Mouse (Mus musculus) heart, embryonic 15.5 days (tissue): ENCODE results near the gene Tenm4. TPM values are rescaled to one million over a fixed set of nuclear protein-coding genes. Genes with fewer than 3 reads are reported as not detected.
A peak's percentile ranks its signal among the peaks of the same experiment; 100 is the strongest.
"Not testable (repeated sequence)": the region's sequence is repeated elsewhere in the genome, so short reads cannot be mapped to it uniquely, and the experiment has no call there.

Experiments
- ATAC-seq: fragments of 200-750 bp; cut with Nextera tagmentation; replicated peaks from 2 replicates; pipeline ENCODE4 v1.8.0; 2017; ENCODE audit warnings: low read depth, moderate TSS enrichment; ENCODE audit not compliant: insufficient number of reproducible peaks, insufficient read depth, low FRiP score
- H3K27ac ChIP-seq: fragments of 300-500 bp; sonication (generic); 2 replicates; pipeline ENCODE4 v1.5.1; 2015; ENCODE audit warnings: mild to moderate bottlenecking, inconsistent platforms
- H3K27me3 ChIP-seq: fragments of 300-500 bp; sonication (generic); 2 replicates; pipeline ENCODE4 v1.6.1; 2015; ENCODE audit warnings: inconsistent platforms
- H3K36me3 ChIP-seq: fragments of 300-500 bp; sonication (generic); 2 replicates; pipeline ENCODE4 v1.6.1; 2015; ENCODE audit warnings: mild to moderate bottlenecking, inconsistent platforms
- H3K4me1 ChIP-seq: fragments of 300-500 bp; sonication (generic); replicated peaks from 2 replicates; pipeline ENCODE4 v1.6.1; 2015; ENCODE audit warnings: inconsistent platforms
- H3K4me2 ChIP-seq: fragments of 300-500 bp; sonication (generic); 2 replicates; pipeline ENCODE4 v1.6.1; 2015; ENCODE audit warnings: inconsistent platforms, mild to moderate bottlenecking, moderate library complexity
- H3K4me3 ChIP-seq: fragments of 300-500 bp; sonication (generic); 2 replicates; pipeline ENCODE4 v1.5.1; 2015; ENCODE audit warnings: mild to moderate bottlenecking, inconsistent platforms
- H3K9ac ChIP-seq: fragments of 300-500 bp; sonication (generic); 2 replicates; pipeline ENCODE4 v1.6.1; 2015; ENCODE audit warnings: mild to moderate bottlenecking, inconsistent platforms
- H3K9me3 ChIP-seq: fragments of 300-500 bp; sonication (generic); replicated peaks from 2 replicates; pipeline ENCODE4 v1.6.1; 2016; ENCODE audit warnings: inconsistent platforms
- WGBS: fragments of 180-500 bp; shearing (Covaris S2); methylation state at CpG from one replicate; pipeline ENCODE4 v1.1.7; 2015; ENCODE audit warnings: mixed read lengths; 5-methylcytosine and 5-hydroxymethylcytosine counted together
- microRNA counts: library from miRNA; unstranded; fragments of <30 nt; microRNA quantifications from one replicate; lab custom pipeline; 2016
- microRNA-seq: library from miRNA; unstranded; fragments of <30 nt; microRNA quantifications from one replicate; pipeline ENCODE4, GENCODE M21; 2016
- polyA plus RNA-seq: library from polyadenylated mRNA; unstranded; fragments of >200 nt; fragmentation: Nextera tagmentation; extraction: Ambion mirVana; gene quantifications from 2 replicates; pipeline ENCODE4 v1.2.1, GENCODE M21; 2015

Tenm4 gene
- polyA plus RNA-seq, 1 experiment from 2014 or later = 7.9 TPM

DNA sequence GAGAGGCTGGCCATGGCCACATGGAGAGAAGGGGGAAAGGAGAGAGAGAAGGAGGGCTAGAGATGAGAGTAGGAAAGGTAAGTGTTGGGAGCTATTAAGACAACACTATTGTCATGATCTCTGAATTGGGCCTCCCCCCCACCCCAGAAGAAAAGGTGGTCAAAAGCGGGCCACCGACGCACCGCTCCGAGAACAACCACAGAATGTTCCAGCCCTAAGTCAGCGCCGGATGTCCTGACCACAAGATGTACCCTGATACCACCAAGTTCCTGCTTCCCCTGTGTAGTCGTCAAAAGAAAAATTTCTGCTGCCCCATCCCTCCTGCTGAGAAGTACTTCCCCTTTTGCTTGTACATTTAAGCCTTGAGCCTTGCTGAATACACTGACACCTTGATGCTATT is 775.5 kb downstream of the Tenm4 start:
- not testable (repeated sequence) for H3K27me3 ChIP-seq, H3K36me3 ChIP-seq, H3K9me3 ChIP-seq, H3K4me2 ChIP-seq, H3K4me3 ChIP-seq, H3K4me1 ChIP-seq, H3K27ac ChIP-seq, H3K9ac ChIP-seq, ATAC-seq
- 91% methylated on average over 8 of the region's 8 CpGs for WGBS

DNA sequence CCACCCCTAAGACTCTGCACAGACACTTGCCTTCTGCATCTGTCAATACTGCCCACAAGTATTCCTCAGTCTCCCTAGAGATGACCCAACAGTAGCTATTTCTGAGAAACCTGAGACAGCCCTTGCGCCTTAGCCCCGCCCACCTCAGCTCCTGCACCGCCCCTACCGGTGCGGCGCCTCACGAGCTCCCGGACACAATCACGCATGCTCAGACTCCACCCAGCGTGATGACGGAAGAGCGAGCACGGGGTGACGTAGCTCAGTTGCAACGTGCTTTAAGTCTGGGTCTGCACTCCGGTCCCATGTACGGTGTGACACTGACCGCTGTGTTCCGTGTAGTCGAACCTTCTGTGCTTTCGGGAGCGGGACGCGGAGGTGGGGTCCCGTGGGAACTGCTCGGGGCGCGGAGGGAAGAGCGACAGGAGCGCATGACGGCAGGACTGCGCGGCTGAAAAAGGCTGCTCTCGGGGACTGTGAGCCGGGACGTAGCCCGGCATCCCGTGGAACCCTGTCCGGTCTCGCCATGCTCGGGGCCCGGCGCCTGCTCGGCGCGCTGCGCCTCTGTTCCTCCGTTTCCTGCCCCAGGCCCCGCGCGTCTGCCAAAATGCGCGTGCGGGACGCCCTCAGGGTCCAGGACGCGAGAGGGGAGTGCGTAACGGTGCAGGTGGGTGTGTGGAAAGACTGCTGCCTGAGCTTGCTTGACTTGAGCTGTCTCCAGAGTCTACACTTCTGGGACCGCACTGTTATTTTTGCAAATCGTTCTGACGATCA is 780.4 kb downstream of the Tenm4 start, which contains the start of gene Nars2:
Nars2 (plus strand) TSS at position 225 of the 771 bp plus-strand sequence.
- Histone ChIP-seq H3K4me2 (peak within 1 kb of the TSS; percentile 86), H3K9me3 (no peaks in the 10 kb centered on the region), H3K36me3 (no peaks in the 10 kb centered on the region), H3K4me1 (peaks cover 10% of the 10 kb centered on the region), H3K27me3 (no peaks in the 10 kb centered on the region), H3K9ac (peak within 1 kb of the TSS; percentile 84), H3K4me3 (peak within 1 kb of the TSS; percentile 89), H3K27ac (peak within 1 kb of the TSS; percentile 92)
- under 1% methylated on average over 62 of the region's 62 CpGs for WGBS
- ATAC-seq = peak; percentile 100

DNA sequence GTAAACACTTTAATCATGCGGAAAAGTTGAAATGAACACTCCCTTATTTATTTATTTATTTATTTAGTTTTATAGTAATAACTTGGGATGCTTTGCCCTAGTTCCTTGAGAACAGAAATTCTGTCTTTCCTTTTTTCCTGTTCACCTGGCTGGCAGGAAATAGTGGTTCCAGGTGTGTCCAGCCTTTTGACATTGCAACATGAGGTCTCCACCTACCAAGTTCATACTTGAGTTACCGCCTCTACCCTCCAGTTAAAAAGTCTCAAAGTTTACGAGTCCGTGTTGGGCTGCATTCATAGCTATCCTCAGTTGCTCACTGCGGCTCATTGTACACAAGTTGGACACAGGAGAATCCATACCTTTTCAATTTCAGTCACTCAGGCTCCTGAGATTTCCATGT is 781.0 kb downstream of the Tenm4 start:
- Histone ChIP-seq H3K9me3 (no peaks in the 10 kb centered on the region), H3K27ac (peak overlapping the region; percentile 92), H3K27me3 (no peaks in the 10 kb centered on the region), H3K36me3 (peaks cover 3% of the 10 kb centered on the region), H3K4me2 (peak overlapping the region; percentile 86), H3K9ac (peak overlapping the region; percentile 84), H3K4me1 (peaks cover 10% of the 10 kb centered on the region), H3K4me3 (peak overlapping the region; percentile 89)
- no peak for ATAC-seq
- WGBS = 31% methylated on average over 5 of the region's 5 CpGs

DNA sequence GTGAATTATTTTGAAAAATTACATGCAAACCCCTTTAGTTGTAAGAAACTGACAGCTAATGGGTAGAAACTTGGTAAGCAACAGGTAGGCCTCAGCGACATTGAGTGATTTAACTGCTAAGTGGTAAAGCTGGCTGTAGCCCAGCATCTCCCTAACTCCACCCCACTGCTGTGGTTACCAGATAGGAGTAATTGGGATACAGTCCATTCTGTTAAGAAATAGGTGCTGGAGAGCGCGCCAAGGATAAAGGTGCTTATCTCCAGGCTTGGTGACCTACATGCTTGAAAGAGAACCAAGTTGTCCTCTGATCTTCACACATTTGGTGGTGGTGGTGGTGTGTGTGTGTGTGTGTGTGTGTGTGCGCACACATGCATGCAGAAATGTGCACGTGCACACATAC is 788.1 kb downstream of the Tenm4 start:
- no peak overlapping the region for H3K4me3 ChIP-seq
- WGBS = 89% methylated on average over 5 of the region's 5 CpGs
- H3K9ac ChIP-seq = no peak overlapping the region
- H3K4me2 ChIP-seq = no peak overlapping the region
- no peaks in the 10 kb centered on the region for H3K4me1 ChIP-seq
- H3K27me3 ChIP-seq = no peaks in the 10 kb centered on the region
- ATAC-seq = no peak
- no peaks in the 10 kb centered on the region for H3K9me3 ChIP-seq
- H3K36me3 ChIP-seq = peaks cover 28% of the 10 kb centered on the region
- H3K27ac ChIP-seq = no peak overlapping the region

MicroRNAs encoded within 50 kb of the gene (microRNA counts, 519-probe panel; counts per million panel counts)
- 2,367 counts per million, percentile 44 among the panel's probes with 10 or more counts for microRNA mmu-miR-708 (lab: Ali Mortazavi, UCI)

Small RNA genes within 50 kb of the gene (microRNA-seq; reads per million reads assigned to microRNA genes)
- gene Mir6394 = not detected
- 934 reads per million, percentile 77 among the genes with 10 or more reads in this experiment for gene Mir708
